Mouse (Mus musculus): ENCODE measurements around the gene Gm20883. TPM values are rescaled to one million over a fixed set of nuclear protein-coding genes. Genes with fewer than 3 reads are reported as not detected.
"Not testable (repeated sequence)": the region's sequence is repeated elsewhere in the genome, so short reads cannot be mapped to it uniquely, and the experiment has no call there.

Gm20883 gene
- not detected in 2 replicates for polyA plus RNA-seq (2016; fragmentation: Nextera tagmentation; extraction: Ambion mirVana)

DNA sequence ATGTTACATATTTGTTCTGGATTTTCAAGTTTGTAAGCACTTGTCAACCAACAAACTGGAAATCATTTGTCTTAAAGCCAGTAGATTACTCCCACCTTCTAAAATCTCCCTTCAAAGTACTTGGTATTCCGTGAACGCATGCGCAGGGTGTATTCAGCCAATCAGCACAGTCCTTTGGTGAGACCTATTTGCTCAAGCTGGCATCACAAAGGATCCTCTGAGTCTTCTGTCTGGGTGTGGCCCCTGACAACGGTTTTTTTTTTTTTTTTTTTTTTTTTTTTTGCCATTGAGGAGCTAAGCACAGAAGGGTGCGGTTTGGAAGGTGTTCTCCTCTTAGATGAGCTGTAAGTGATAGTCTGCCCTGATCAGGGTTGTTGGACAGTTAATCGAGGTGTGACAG is at the start of gene Gm20883:
TSS of gene Gm20883 (plus strand) at position 301 of the 400 bp plus-strand sequence.
- H3K27ac ChIP-seq; H3K4me2 ChIP-seq (replicated peaks); H3K4me1 ChIP-seq; H3K36me3 ChIP-seq; H3K4me3 ChIP-seq; H3K9ac ChIP-seq; ATAC-seq (ENCODE audit: low FRiP score); H3K9me3 ChIP-seq (replicated peaks); H3K27me3 ChIP-seq: not testable (repeated sequence)
- no CpG with 5 or more reads among the region's 6 CpGs for WGBS

All from hindbrain, embryonic 12.5 days (tissue).